Mouse (Mus musculus): ENCODE results near the gene Il13. TPM values are rescaled to one million over a fixed set of nuclear protein-coding genes. Genes with fewer than 3 reads are reported as not detected.

The Il13 gene
- total RNA-seq, 1 experiment from 2014 or later = not detected

DNA sequence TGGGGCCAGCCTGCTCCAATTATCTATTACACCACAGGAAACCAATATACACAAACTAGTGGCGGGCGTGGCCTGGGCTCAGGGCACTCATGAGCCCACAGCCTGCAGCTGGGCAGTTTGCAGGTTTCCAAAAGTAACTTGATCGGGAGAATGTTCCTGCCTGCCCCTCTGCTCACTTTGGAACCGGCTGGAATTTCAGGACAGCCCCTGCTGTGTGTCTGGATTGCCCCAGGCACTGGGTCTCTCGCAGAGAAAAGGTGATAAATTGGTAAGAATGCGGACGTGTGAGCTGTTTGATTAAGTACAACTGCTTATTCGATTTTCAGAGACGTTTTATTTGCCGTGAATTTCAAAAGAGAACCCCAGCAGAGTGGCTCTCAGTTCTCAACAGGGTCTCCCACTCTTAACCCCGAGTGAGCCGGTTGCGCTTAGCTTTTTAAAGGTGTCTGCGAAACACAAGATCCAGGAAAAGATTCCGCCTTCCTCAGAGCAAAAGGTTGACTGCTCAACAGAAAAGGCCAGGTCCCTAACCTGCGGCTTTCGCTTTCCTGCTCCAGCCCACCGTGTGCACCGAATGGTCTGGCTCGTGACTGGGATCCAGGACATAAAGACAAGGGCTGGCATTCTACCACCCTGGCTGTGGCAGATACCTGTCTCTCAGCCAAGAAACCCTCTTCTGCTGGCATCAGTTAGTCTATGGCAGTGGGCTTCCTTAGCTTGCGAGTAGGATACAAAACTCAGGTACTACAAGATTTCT, 2.7 kb upstream of the Il13 start:
- 0 out of 4 replicates have a peak, but pooled peaks of 1 of the 2 experiments have one; percentile 7 for ATAC-seq (replicated peaks in 1 of 2; ENCODE audit: insufficient read depth in 1 of 2, low FRiP score in 2 of 2, low TSS enrichment in 1 of 2, low read depth in 1 of 2, poor library complexity in 2 of 2, severe bottlenecking in 2 of 2)

DNA sequence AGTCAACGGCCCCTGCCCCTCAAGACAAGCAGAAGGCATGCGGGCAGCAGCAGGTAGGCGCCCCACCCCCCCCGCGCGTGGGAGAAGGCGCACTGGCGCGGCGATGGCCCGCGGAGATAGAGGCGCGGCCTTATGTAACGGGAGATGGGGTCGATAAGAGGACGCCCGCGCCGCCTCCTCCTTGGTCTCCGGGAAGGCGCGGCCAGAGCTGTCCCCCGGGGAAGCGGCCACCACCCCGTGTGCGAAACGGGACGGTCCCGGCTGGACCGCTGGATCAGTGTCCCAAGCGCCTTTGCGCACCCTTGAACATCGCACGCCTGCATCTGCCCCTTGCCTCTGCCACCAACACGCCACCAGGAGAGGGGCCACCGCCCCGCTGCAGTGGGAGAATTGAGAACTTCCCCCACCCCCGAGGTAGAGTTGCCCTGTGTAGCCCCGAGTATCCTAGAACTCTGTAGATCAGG, 1.7 kb upstream of the Il13 start:
- no peak for ATAC-seq (replicated peaks in 1 of 2; ENCODE audit: insufficient read depth in 1 of 2, low FRiP score in 2 of 2, low TSS enrichment in 1 of 2, low read depth in 1 of 2, poor library complexity in 2 of 2, severe bottlenecking in 2 of 2)

DNA sequence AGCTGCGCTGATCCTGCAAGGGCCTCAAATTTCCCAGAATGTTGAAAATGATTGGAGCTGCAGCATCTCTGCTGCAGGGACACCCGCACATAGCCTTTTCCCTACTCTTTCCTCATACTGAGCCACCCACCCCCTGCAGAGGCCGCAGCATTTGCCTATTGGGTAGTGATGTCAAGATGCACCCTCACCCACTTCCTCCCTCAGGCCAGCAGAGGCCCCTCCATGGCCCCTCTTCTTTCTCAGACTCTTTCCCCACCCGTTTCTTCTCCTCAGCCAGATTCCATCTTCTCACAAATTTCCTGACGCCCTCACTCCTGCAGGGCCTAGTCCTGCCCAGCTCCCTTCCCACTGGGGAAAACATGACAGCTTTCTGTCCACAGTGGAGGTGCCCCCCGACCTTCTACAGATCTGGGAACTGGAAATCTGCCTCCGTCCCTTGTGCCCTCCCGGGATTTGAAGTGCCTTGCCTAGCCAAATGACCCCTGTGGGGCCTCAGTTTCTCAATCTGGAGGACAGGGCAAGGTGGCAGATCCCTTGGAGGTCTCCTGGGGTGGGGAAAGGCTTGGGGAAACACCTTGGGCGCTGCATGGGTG, 1.2 kb upstream of the Il13 start:
- no peak for ATAC-seq (replicated peaks in 1 of 2; ENCODE audit: insufficient read depth in 1 of 2, low FRiP score in 2 of 2, low TSS enrichment in 1 of 2, low read depth in 1 of 2, poor library complexity in 2 of 2, severe bottlenecking in 2 of 2)

DNA sequence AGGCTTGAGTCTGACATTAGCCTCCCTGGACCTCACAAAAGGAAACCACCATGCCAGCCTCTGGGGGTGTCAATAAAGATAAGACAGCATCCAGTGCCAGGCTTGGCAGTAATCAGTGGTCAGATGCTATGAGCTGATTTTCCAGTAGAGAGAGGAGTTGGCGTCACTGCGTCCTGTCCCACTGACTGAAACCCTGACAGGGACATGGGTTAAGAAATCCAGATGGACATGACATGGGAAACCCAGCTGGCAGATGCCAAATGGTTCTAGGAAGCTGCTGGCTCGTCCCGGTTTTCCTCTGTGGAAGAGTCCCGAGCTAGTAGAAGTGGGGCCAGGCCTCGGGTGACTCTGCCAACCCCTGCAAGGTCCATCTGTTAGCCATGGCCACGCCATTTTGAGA, 858 bp downstream of the Il13 start:
- no peak for ATAC-seq (replicated peaks in 1 of 2; ENCODE audit: insufficient read depth in 1 of 2, low FRiP score in 2 of 2, low TSS enrichment in 1 of 2, low read depth in 1 of 2, poor library complexity in 2 of 2, severe bottlenecking in 2 of 2)

DNA sequence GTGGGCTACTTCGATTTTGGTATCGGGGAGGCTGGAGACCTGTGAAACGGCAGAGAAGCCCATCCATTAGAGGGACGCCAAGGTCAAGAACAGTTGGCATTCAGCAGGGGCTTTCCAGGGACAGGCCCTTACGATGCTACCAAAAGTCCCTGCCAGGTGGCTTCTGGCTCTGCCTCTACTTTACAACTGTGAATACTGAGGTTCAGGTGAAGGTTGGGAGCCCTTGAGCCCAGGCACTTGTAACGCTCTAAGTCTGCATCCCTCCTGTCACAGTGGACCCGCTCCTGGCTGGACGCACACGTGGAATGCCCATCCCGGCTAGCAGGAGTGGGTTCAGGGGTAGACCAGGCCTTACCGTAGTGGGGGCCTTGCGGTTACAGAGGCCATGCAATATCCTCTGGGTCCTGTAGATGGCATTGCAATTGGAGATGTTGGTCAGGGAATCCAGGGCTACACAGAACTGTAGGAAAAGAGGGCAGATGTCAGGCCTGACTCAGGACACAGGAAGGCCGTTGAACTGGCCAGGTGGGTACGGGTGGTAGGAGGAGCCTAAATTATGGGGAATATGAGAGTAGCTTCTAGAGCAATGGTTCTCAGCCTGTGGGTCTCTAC, 2.3 kb downstream of the Il13 start:
- no peak for ATAC-seq (replicated peaks in 1 of 2; ENCODE audit: insufficient read depth in 1 of 2, low FRiP score in 2 of 2, low TSS enrichment in 1 of 2, low read depth in 1 of 2, poor library complexity in 2 of 2, severe bottlenecking in 2 of 2)

DNA sequence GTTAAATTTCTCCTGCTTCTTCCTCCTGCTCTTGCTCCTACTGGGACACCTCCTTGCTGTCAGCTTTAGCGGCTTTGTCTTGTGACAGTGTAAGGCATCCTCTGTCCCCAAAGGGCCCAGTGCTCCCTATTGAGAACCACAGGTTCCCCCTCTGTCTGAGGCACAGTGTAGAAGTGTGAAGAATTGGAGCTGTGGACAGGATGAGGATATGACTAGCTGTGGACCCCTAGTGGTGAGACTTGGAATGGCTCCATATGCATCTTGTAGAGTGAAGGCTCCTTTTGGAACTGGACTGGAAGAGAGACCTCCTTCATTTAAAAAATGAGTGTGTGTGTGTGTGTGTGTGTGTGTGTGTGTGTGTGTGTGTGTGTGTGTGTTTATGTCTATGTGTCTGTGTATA, 6.6 kb downstream of the Il13 start:
- ATAC-seq (replicated peaks in 1 of 2; ENCODE audit: insufficient read depth in 1 of 2, low FRiP score in 2 of 2, low TSS enrichment in 1 of 2, low read depth in 1 of 2, poor library complexity in 2 of 2, severe bottlenecking in 2 of 2) = peak; percentile 81 to 87

DNA sequence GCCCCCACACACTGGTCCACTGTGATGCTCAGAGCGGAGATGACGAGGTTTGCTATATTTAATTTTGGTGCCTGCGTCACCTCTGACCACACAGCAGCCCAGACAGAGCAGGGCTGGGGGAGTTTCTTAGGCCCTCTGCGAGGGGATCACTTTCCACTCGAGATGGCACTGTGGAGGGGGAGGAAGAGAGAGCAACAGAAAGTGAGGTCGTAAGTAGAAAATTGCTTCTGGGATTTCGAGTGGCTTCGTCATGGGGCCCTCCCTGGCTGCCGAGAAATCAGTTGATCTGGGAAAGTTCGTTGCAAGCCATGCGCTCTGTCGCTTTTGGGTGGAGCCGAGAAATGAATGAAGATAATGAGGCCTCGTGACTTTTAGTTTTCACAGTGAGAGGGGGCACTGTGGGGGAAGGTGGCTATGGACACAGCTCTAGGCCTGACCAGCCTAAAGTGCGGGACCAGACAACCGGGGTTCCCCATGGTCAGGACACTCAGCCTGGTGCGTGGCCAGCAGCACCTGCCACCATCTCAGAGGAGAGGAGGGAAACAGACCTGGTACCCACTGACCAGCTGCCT, 7.6 kb downstream of the Il13 start:
- ATAC-seq (replicated peaks in 1 of 2; ENCODE audit: insufficient read depth in 1 of 2, low FRiP score in 2 of 2, low TSS enrichment in 1 of 2, low read depth in 1 of 2, poor library complexity in 2 of 2, severe bottlenecking in 2 of 2) = no peak

DNA sequence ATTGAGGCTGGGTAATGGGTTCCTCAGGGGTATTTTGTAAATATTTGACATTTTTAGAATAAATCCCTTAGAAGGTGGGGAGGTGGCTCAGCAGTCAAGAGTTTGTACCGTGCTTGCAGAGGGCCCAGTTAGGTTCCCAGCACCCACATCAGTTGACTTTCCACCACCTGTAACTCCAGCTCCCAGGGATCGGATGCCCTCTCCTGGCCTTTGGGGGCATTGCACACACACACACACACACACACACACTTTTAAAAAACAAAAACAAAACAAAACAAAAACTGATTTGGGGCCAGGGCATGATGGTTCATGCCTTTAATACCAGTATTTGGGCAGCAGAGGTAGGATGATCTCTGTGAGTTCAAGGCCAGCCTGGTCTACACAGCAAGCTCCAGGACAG, 10.4 kb downstream of the Il13 start:
- no peak for ATAC-seq (replicated peaks in 1 of 2; ENCODE audit: insufficient read depth in 1 of 2, low FRiP score in 2 of 2, low TSS enrichment in 1 of 2, low read depth in 1 of 2, poor library complexity in 2 of 2, severe bottlenecking in 2 of 2)

DNA sequence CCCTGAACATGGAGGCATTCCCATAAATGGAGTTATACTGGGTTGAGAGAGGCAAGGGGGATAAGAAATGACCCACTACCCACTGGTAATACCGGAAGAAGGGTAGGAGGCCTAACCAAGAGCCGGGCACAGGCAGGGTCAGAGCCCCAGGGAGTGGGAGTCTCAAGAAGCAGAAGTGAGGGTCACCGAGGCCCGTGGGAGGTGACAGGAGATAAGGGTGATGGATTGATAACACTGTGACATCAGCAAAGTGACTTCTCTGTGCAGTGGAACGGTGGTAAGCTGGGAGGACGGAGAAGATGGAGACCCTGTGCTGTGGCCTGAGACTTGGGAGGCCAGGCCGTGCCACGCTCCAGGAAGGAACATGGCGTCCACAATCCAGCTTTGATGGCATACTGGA, 10.9 kb downstream of the Il13 start:
- ATAC-seq (replicated peaks in 1 of 2; ENCODE audit: insufficient read depth in 1 of 2, low FRiP score in 2 of 2, low TSS enrichment in 1 of 2, low read depth in 1 of 2, poor library complexity in 2 of 2, severe bottlenecking in 2 of 2) = no peak

DNA sequence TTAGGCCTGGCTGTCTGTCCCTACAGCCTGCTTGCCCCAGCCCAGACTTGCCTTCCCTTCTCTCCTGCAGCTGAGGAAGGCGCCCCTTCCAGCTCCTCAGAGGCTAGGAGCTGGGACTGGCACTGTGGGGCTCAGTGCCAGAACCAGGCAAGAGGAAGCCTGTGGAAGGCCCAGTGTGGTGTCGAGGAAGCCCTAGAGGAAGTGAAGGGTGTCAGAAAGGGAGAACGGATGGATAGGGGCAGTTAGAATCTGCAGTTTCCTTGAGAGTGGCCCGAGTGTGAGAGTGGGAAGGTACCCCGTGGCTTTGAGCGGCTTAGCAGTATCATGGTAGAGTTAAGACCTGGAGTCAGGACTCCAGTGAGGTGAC, 12.1 kb downstream of the Il13 start:
- ATAC-seq (replicated peaks in 1 of 2; ENCODE audit: insufficient read depth in 1 of 2, low FRiP score in 2 of 2, low TSS enrichment in 1 of 2, low read depth in 1 of 2, poor library complexity in 2 of 2, severe bottlenecking in 2 of 2) = peak; percentile 61 to 70

DNA sequence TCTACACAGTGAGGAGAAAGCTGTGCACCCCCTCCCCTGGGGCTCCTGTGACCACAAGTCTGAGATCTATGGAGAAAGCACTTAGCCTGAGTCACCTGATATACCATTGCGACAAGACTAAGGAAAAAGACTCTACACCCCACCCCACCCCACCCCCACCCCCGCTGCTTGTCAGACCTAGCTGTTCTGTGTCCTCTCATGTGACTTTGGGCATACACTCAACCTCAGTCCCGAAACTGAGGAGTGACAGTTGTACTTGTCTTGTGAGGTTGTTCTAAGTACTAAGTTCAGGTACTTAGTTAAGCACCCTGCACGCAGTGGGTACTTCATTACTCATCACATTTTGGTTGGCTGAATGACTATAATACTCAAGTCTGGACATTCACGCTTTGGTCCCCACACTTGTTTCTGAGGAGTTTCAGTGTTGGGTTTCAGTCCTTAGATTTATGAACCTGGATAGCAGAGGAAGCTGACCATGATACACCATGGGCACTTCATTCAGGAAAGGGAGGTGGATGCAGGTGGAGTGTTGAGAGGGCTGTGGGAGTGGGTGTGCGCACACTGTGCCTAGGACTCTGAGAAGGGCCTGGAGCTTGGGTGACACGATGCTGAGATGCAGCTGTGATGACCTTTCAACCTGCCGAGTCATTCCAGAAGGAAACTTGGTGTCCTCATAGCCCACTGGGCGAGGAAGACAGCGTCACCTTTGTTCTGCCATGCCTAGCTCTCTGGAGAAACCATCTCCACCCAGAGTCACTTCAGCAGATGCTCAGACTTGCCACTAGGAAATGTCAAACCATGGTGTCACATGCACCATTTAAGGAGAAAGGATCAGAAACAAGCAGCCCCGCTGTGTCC, 12.7 kb downstream of the Il13 start:
- ATAC-seq (replicated peaks in 1 of 2; ENCODE audit: insufficient read depth in 1 of 2, low FRiP score in 2 of 2, low TSS enrichment in 1 of 2, low read depth in 1 of 2, poor library complexity in 2 of 2, severe bottlenecking in 2 of 2) = no peak

DNA sequence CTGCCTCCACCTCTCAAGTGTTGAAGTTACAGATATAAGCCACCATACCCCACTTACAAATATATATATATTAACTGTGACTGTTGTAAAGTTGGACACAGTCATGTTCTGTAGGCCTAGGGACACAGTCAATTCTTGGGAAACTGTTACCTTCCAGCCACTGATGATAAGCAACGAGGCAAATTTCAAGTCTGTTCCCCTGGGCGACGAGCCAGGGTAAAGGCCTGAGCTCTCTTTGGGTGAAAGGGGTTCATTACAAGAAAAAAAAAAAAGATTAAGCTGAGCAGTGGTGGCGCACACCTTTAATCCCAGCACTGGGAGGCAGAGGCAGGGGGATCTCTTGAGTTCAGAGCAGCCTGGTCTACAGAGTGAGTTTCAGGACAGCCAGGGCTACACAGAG, 14.4 kb downstream of the Il13 start:
- ATAC-seq (replicated peaks in 1 of 2; ENCODE audit: insufficient read depth in 1 of 2, low FRiP score in 2 of 2, low TSS enrichment in 1 of 2, low read depth in 1 of 2, poor library complexity in 2 of 2, severe bottlenecking in 2 of 2) = no peak

DNA sequence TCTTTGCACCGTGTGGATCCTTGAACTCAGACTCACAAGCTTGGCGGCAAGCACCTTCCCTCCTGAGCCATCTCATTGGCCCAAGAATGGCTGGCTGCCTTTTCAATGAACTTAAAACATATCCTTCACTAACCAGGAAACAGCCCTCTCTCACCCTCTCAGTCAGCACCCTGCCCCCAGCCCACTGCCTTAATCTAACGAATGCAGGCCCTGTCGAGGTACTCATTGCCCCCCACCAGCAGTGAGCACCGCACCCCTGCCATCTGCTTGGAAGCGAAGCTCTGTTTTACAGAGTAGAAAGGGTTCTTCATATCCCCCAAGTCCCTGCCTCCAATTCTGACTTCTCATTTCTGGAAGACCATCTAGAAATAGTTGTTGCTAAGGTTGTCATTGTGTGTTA, 15.1 kb downstream of the Il13 start:
- ATAC-seq (replicated peaks in 1 of 2; ENCODE audit: insufficient read depth in 1 of 2, low FRiP score in 2 of 2, low TSS enrichment in 1 of 2, low read depth in 1 of 2, poor library complexity in 2 of 2, severe bottlenecking in 2 of 2) = no peak

DNA sequence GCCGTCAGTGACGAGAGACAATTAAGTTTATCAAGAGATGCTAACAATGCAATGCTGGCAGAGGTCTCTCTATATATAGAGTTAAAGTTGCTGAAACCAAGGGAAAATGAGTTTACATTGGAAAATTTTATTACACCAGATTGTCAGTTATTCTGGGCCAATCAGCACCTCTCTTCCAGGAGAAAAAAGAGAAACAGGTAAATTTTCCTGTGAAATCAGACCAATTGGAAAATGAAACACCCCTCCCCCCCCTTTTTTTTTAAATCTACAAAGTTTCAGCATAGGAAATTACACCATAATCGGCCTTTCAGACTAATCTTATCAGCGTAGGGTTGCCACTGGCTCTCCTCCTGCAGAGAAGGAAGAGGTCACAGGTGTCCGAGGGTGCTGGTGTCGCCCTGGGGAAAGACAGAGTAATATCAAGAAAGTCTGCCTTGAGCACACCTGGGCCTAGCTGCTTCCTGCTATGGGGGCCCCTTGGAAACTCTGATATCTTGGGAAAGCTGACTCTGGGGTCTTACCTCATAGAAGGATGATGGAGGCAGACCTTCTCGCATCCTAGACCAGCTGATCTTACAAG, 15.8 kb downstream of the Il13 start, which contains the start of gene Il4:
TSS of gene Il4 (minus strand) at position 51 of the 580 bp plus-strand sequence.
- ATAC-seq (replicated peaks in 1 of 2; ENCODE audit: insufficient read depth in 1 of 2, low FRiP score in 2 of 2, low TSS enrichment in 1 of 2, low read depth in 1 of 2, poor library complexity in 2 of 2, severe bottlenecking in 2 of 2) = no peak

DNA sequence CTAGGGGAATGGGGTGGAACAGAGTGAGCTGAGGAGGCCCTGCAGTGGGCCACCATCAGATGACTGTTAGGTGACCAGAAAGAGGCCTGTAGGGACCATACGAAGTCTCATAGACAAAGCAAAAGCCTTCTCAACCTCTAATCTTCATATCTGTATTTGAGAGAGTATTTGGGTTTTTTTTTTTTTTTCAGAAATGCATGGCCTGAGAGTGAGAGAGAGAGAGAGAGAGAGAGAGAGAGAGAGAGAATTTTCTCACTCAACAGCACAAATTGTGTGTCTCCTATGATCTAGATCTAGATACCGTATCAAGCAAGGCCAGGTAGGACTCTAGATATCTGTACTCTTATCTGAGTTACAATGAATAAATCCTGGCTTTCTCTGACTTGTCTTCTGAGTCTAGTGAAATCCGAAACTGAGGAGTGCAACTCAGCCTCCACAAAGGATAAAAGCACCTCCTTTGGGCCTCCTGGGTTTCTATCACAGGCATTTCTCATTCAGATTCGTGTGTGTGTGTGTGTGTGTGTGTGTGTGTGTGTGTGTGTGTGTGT, 16.9 kb downstream of the Il13 start:
- no peak for ATAC-seq (replicated peaks in 1 of 2; ENCODE audit: insufficient read depth in 1 of 2, low FRiP score in 2 of 2, low TSS enrichment in 1 of 2, low read depth in 1 of 2, poor library complexity in 2 of 2, severe bottlenecking in 2 of 2)

DNA sequence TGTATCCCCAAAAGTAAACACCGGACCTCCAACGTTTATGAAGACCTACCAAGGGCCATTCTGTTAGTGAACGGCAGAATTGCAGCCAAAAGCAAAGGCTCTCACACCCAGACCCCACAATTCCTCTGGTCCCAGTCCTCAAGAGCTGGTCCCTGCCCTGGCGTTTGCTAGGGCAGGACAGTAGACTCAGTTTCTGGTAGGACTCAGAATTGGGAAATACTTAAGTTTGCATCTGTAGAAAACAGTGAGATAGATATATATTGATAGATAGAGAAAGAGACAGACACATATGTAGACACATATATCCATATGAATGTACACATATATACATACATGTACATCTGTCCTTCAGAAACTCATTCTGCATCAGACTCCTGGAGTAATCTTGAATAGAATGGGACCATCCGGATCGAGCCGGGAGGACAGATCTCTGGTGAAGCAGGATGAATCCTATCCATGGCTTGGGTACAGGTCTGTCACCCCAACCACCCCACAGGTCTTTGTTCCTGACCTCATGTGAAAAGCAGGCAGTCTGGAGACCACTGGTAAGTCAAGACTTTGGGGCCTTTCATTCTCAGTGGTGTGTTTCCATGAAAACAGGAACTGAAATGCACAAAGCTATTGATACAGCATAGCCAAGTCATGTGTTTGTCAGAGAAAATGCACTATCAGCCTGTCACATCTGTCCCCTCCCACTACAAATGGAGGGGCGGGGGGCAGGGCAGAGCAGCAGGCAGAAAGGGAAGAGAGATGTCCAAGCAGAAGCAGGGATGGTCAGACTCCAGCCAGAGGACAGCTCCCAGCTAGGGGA, 17.5 kb downstream of the Il13 start:
- peak; percentile 75 to 80 for ATAC-seq (replicated peaks in 1 of 2; ENCODE audit: insufficient read depth in 1 of 2, low FRiP score in 2 of 2, low TSS enrichment in 1 of 2, low read depth in 1 of 2, poor library complexity in 2 of 2, severe bottlenecking in 2 of 2)

Data from hematopoietic stem cell, adult 5-6 weeks (primary cell).